Mouse (Mus musculus) ES-Bruce4 (cell line): ENCODE measurements around the gene Spata18. TPM values are rescaled to one million over a fixed set of nuclear protein-coding genes. Genes with fewer than 3 reads are reported as not detected.

Experiments used
- H3K27ac ChIP-seq: 2 replicates; pipeline ENCODE4 v1.5.1; 2012; ENCODE audit warnings: low read length, inconsistent platforms; ENCODE audit not compliant: insufficient read depth
- H3K27me3 ChIP-seq: 2 replicates; pipeline ENCODE4 v1.6.1; 2012; ENCODE audit warnings: mild to moderate bottlenecking, low read length, inconsistent platforms; ENCODE audit not compliant: control insufficient read depth, poor library complexity, insufficient read depth, severe bottlenecking
- H3K36me3 ChIP-seq: 2 replicates; pipeline ENCODE4 v1.6.1; 2012; ENCODE audit warnings: inconsistent platforms, mild to moderate bottlenecking, low read length, moderate library complexity; ENCODE audit not compliant: control insufficient read depth, poor library complexity, insufficient read depth, severe bottlenecking
- H3K4me1 ChIP-seq: one replicate; pipeline ENCODE4 v1.8.1; 2011; ENCODE audit warnings: low read length; ENCODE audit not compliant: control insufficient read depth, insufficient read depth
- H3K4me3 ChIP-seq: 2 replicates; pipeline ENCODE4 v1.5.1; 2011; ENCODE audit warnings: low read depth, mild to moderate bottlenecking, low read length
- H3K9ac ChIP-seq: 2 replicates; pipeline ENCODE4 v1.6.1; 2012; ENCODE audit warnings: low read depth, mild to moderate bottlenecking, inconsistent platforms; ENCODE audit not compliant: poor library complexity, severe bottlenecking
- H3K9me3 ChIP-seq: replicated peaks from 2 replicates; pipeline ENCODE4 v1.6.1; 2012; ENCODE audit warnings: mild to moderate bottlenecking, low read length, inconsistent platforms; ENCODE audit not compliant: control insufficient read depth, poor library complexity, insufficient read depth, severe bottlenecking
- CTCF ChIP-seq: IDR thresholded peaks from one replicate; pipeline ENCODE4 v1.8.1; 2011; ENCODE audit warnings: low read depth, low read length
- EP300 ChIP-seq: IDR thresholded peaks from 2 replicates; pipeline ENCODE4 v1.6.1; 2011; ENCODE audit warnings: low read depth, low read length; ENCODE audit not compliant: insufficient read depth
- POLR2A ChIP-seq: IDR thresholded peaks from one replicate; pipeline ENCODE4 v1.8.1; 2011; ENCODE audit warnings: low read length; ENCODE audit not compliant: insufficient read depth
- polyA plus RNA-seq: library from polyadenylated mRNA; stranded (reverse); fragments of >200 nt; gene quantifications from 2 replicates; pipeline ENCODE4 v1.2.4, GENCODE M21; 2011; ENCODE audit warnings: low read depth; ENCODE audit not compliant: missing spikeins, insufficient read depth, insufficient read length

The Spata18 gene
- polyA plus RNA-seq, 1 experiment = not detected

GRCm38 (mm10) chr5:73701063-73701890 is 50.1 kb downstream of the Spata18 start:
- H3K4me1 ChIP-seq = no peaks in the 10 kb centered on the region
- TF ChIP-seq EP300 (no peak), CTCF (no peak), POLR2A (no peak)
- no peaks in the 10 kb centered on the region for H3K9me3 ChIP-seq
- H3K4me3 ChIP-seq = no peak overlapping the region
- no peaks in the 10 kb centered on the region for H3K36me3 ChIP-seq
- no peak overlapping the region for H3K9ac ChIP-seq
- H3K27ac ChIP-seq = no peak overlapping the region
- no peaks in the 10 kb centered on the region for H3K27me3 ChIP-seq

GRCm38 (mm10) chr5:73701946-73702710 is 50.9 kb downstream of the Spata18 start:
- no peaks in the 10 kb centered on the region for H3K36me3 ChIP-seq
- H3K4me3 ChIP-seq = no peak overlapping the region
- no peaks in the 10 kb centered on the region for H3K27me3 ChIP-seq
- H3K4me1 ChIP-seq = no peaks in the 10 kb centered on the region
- H3K9me3 ChIP-seq = no peaks in the 10 kb centered on the region
- H3K9ac ChIP-seq = no peak overlapping the region
- H3K27ac ChIP-seq = no peak overlapping the region
- TF ChIP-seq EP300 = no peak

GRCm38 (mm10) chr5:73703096-73703495 is 51.9 kb downstream of the Spata18 start:
- no peak overlapping the region for H3K4me3 ChIP-seq
- no peaks in the 10 kb centered on the region for H3K27me3 ChIP-seq
- H3K27ac ChIP-seq = no peak overlapping the region
- H3K9me3 ChIP-seq = no peaks in the 10 kb centered on the region
- no peak overlapping the region for H3K9ac ChIP-seq
- no peaks in the 10 kb centered on the region for H3K36me3 ChIP-seq
- no peaks in the 10 kb centered on the region for H3K4me1 ChIP-seq
- TF ChIP-seq CTCF (peak; percentile 45), EP300 (no peak)

- TF ChIP-seq EP300 (no peak), CTCF (peak; percentile 84)
- H3K4me3 ChIP-seq = peak overlapping the region; percentile 18; the same call in 1 of the 2 replicates
- no peaks in the 10 kb centered on the region for H3K36me3 ChIP-seq
- H3K27me3 ChIP-seq = no peaks in the 10 kb centered on the region
- H3K27ac ChIP-seq = no peak overlapping the region
- no peaks in the 10 kb centered on the region for H3K4me1 ChIP-seq
- no peaks in the 10 kb centered on the region for H3K9me3 ChIP-seq
- no peak overlapping the region for H3K9ac ChIP-seq
Observed at GRCm38 (mm10) chr5:73704263-73704662, 53.1 kb downstream of the Spata18 start.

- no peaks in the 10 kb centered on the region for H3K36me3 ChIP-seq
- no peaks in the 10 kb centered on the region for H3K27me3 ChIP-seq
- H3K4me1 ChIP-seq = no peaks in the 10 kb centered on the region
- no peaks in the 10 kb centered on the region for H3K9me3 ChIP-seq
- no peak overlapping the region for H3K27ac ChIP-seq
- no peak overlapping the region for H3K9ac ChIP-seq
- TF ChIP-seq CTCF = no peak
- no peak for TF ChIP-seq EP300
- no peak for TF ChIP-seq POLR2A
- no peak overlapping the region for H3K4me3 ChIP-seq
Observed at GRCm38 (mm10) chr5:73704757-73705156, 53.6 kb downstream of the Spata18 start.

GRCm38 (mm10) chr5:73705290-73705689 is 54.1 kb downstream of the Spata18 start:
- no peak overlapping the region for H3K27ac ChIP-seq
- no peaks in the 10 kb centered on the region for H3K27me3 ChIP-seq

More at GRCm38 (mm10) chr5:73705290-73705689, 54.1 kb downstream of the Spata18 start:
- TF ChIP-seq EP300 (no peak), CTCF (no peak), POLR2A (no peak)
- Histone ChIP-seq H3K9me3 (no peaks in the 10 kb centered on the region), H3K36me3 (no peaks in the 10 kb centered on the region), H3K9ac (no peak overlapping the region), H3K4me1 (no peaks in the 10 kb centered on the region), H3K4me3 (no peak overlapping the region)
